Mouse (Mus musculus) ovary, postnatal 36 days (tissue): Measurements from ENCODE around the gene Commd1.

Experiments used
- DNase-seq: peaks from one replicate; pipeline ENCODE4 v3.0.0; 2022; ENCODE audit warnings: low spot score, mixed read lengths

Commd1 gene

GRCm38 (mm10) chr11:22938983-22939382 is 43.2 kb downstream of the Commd1 start:
- no peak for DNase-seq

- no peak for DNase-seq
Measured at GRCm38 (mm10) chr11:22937716-22938316, 44.4 kb downstream of the Commd1 start.

- no peak for DNase-seq
Measured at GRCm38 (mm10) chr11:22936446-22937125, 45.6 kb downstream of the Commd1 start.

GRCm38 (mm10) chr11:22932167-22932566 is 50.0 kb downstream of the Commd1 start:
- no peak for DNase-seq

- DNase-seq, result no peak
Measured at GRCm38 (mm10) chr11:22931320-22931905, 50.8 kb downstream of the Commd1 start.

GRCm38 (mm10) chr11:22930129-22930528 is 52.1 kb downstream of the Commd1 start:
- no peak for DNase-seq

- DNase-seq, result no peak
Measured at GRCm38 (mm10) chr11:22928586-22929169, 53.5 kb downstream of the Commd1 start.

- DNase-seq, result no peak
Measured at GRCm38 (mm10) chr11:22923606-22924005, 58.6 kb downstream of the Commd1 start.

- DNase-seq, result no peak
Measured at GRCm38 (mm10) chr11:22922546-22922945, 59.6 kb downstream of the Commd1 start.

GRCm38 (mm10) chr11:22919336-22919735 is 62.8 kb downstream of the Commd1 start:
- no peak for DNase-seq

GRCm38 (mm10) chr11:22917786-22918185 is 64.4 kb downstream of the Commd1 start:
- no peak for DNase-seq

GRCm38 (mm10) chr11:22913744-22914143 is 68.4 kb downstream of the Commd1 start:
- DNase-seq, result no peak

GRCm38 (mm10) chr11:22911831-22912230 is 70.4 kb downstream of the Commd1 start:
- no peak for DNase-seq

GRCm38 (mm10) chr11:22906453-22906865 is 75.7 kb downstream of the Commd1 start:
- no peak for DNase-seq

GRCm38 (mm10) chr11:22902923-22903322 is 79.3 kb downstream of the Commd1 start:
- DNase-seq, result no peak

GRCm38 (mm10) chr11:22900041-22900440 is 82.1 kb downstream of the Commd1 start:
- DNase-seq, result no peak

GRCm38 (mm10) chr11:22897642-22898041 is 84.5 kb downstream of the Commd1 start:
- no peak for DNase-seq

GRCm38 (mm10) chr11:22897127-22897526 is 85.1 kb downstream of the Commd1 start:
- DNase-seq, result no peak

- no peak for DNase-seq
Measured at GRCm38 (mm10) chr11:22893075-22893474, 89.1 kb downstream of the Commd1 start.

GRCm38 (mm10) chr11:22892466-22892865 is 89.7 kb downstream of the Commd1 start:
- DNase-seq, result no peak

GRCm38 (mm10) chr11:22891876-22892275 is 90.3 kb downstream of the Commd1 start:
- no peak for DNase-seq

GRCm38 (mm10) chr11:22891242-22891641 is 90.9 kb downstream of the Commd1 start:
- DNase-seq, result no peak

GRCm38 (mm10) chr11:22889224-22889623 is 93.0 kb downstream of the Commd1 start:
- DNase-seq, result no peak
